Mouse (Mus musculus) lung, embryonic 16.5 days (tissue): ENCODE measurements around the gene Arid5a. TPM values are rescaled to one million over a fixed set of nuclear protein-coding genes. Genes with fewer than 3 reads are reported as not detected.

ENCODE experiments used
- ATAC-seq: fragments of 200-750 bp; cut with Nextera tagmentation; 2 replicates; pipeline ENCODE4 v1.8.0; 2017; ENCODE audit warnings: low read depth, mild to moderate bottlenecking, moderate library complexity
- H3K27ac ChIP-seq: fragments of 300-500 bp; sonication (generic); 2 replicates; pipeline ENCODE4 v1.5.1; 2014; ENCODE audit warnings: mild to moderate bottlenecking, control low read depth, low read length
- H3K27me3 ChIP-seq: fragments of 300-500 bp; sonication (generic); 2 replicates; pipeline ENCODE4 v1.6.1; 2014; ENCODE audit warnings: low read depth, low read length, mixed read lengths; ENCODE audit not compliant: control insufficient read depth, insufficient read depth
- H3K36me3 ChIP-seq: fragments of 300-500 bp; sonication (generic); 2 replicates; pipeline ENCODE4 v1.6.1; 2014; ENCODE audit warnings: low read length; ENCODE audit not compliant: control insufficient read depth, insufficient read depth
- H3K4me1 ChIP-seq: fragments of 300-500 bp; sonication (generic); replicated peaks from 2 replicates; pipeline ENCODE4 v1.6.1; 2014; ENCODE audit warnings: low read length, mixed read lengths; ENCODE audit not compliant: control insufficient read depth, insufficient read depth
- H3K4me2 ChIP-seq: fragments of 300-500 bp; sonication (generic); 2 replicates; pipeline ENCODE4 v1.6.1; 2014; ENCODE audit warnings: low read depth, low read length, control low read depth
- H3K4me3 ChIP-seq: fragments of 300-500 bp; sonication (generic); 2 replicates; pipeline ENCODE4 v1.5.1; 2014; ENCODE audit warnings: mild to moderate bottlenecking, low read length, control low read depth
- H3K9ac ChIP-seq: fragments of 300-500 bp; sonication (generic); 2 replicates; pipeline ENCODE4 v1.6.1; 2014; ENCODE audit warnings: low read length, control low read depth
- H3K9me3 ChIP-seq: fragments of 300-500 bp; sonication (generic); 2 replicates; pipeline ENCODE4 v1.6.1; 2016; ENCODE audit warnings: low read length; ENCODE audit not compliant: control insufficient read depth
- WGBS: fragments of 180-500 bp; shearing (Covaris S2); extraction: QIAGEN DNeasy Blood & Tissue Kit; methylation state at CpG from one replicate; pipeline ENCODE4 v1.1.7; 2014; 5-methylcytosine and 5-hydroxymethylcytosine counted together
- polyA plus RNA-seq: library from polyadenylated mRNA; unstranded; fragments of >200 nt; fragmentation: Nextera tagmentation; extraction: Ambion mirVana; gene quantifications from 2 replicates; pipeline ENCODE4 v1.2.1, GENCODE M21; 2015

Arid5a gene
- polyA plus RNA-seq, 1 experiment from 2014 or later: 10.9 TPM

DNA sequence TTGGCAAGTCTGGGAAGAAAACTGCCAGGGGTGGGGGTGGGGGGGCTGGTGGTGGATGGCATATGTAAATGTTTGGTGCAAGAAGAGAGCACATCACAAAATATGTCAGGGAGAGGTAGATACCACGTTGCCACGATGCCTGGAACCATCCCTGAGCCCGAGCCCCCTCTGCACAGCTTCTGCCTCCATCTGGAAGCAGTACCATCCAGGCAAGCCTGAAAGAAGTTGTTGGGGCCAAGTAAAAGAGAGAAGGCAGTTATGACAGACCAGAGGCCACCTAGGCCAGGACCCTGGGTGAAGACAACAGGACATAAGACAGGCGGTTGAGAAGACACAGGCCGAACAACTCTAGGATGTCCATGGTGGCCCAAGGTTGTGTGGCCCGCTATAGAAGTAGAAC, 7.0 kb upstream of the Arid5a start:
- no peaks in the 10 kb centered on the region for H3K36me3 ChIP-seq
- H3K4me1 ChIP-seq: peaks cover 5% of the 10 kb centered on the region
- H3K27ac ChIP-seq: no peak overlapping the region
- H3K27me3 ChIP-seq: peaks cover 8% of the 10 kb centered on the region; the same call in 1 of the 2 replicates
- no peaks in the 10 kb centered on the region for H3K9me3 ChIP-seq
- H3K4me2 ChIP-seq: no peak overlapping the region
- 83% methylated on average over 6 of the region's 6 CpGs for WGBS
- ATAC-seq: no peak
- no peak overlapping the region for H3K9ac ChIP-seq
- H3K4me3 ChIP-seq: no peak overlapping the region

DNA sequence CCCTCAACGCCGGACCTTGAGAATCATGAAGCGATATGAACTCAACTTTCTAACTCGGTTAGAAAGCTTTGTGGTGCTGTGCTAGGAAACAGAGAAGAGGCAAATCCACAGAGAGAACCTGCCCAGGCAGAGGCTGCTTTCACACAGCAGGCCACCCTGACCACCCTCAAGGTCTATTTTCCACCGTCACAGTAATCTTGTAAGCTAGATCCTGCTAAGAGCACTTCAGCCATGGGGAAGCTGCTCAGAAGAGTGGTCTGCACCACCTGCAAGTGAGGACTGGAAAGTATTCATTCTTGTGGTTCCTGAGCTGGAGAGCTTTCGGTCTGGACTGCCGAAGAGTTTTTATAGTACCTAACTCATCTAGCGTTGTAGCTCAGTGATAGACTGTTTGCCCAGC, 5.3 kb upstream of the Arid5a start:
- no peaks in the 10 kb centered on the region for H3K9me3 ChIP-seq
- no peak overlapping the region for H3K9ac ChIP-seq
- peaks cover 6% of the 10 kb centered on the region for H3K4me1 ChIP-seq
- H3K4me3 ChIP-seq: no peak overlapping the region
- H3K27ac ChIP-seq: no peak overlapping the region
- no peak overlapping the region for H3K4me2 ChIP-seq
- H3K36me3 ChIP-seq: no peaks in the 10 kb centered on the region
- WGBS: 59% methylated on average over 8 of the region's 8 CpGs
- ATAC-seq: no peak
- H3K27me3 ChIP-seq: peaks cover 8% of the 10 kb centered on the region; the same call in 1 of the 2 replicates

DNA sequence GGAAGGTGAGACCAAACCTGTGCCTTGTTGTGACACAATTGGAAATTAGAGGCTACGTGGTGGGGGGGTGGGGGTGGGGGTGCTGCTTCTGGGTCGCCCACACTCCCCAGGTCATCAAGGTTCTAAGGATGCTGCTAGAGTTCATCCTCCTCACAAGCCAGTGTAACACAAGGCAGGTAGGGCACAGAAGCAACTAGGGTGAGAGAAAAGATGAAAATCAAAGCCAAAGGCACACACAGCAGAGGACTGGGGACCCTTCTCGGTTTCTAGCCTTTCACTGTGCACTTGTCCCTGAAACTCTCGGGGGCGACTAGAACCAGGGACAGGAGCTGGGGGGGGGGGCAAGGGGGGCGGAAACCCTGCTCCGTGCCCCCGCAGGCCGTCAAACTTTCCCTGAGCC, 4.6 kb upstream of the Arid5a start:
- no peaks in the 10 kb centered on the region for H3K9me3 ChIP-seq
- H3K4me3 ChIP-seq: peak overlapping the region; percentile 38
- 8% methylated on average over 8 of the region's 9 CpGs for WGBS
- no peaks in the 10 kb centered on the region for H3K36me3 ChIP-seq
- H3K4me1 ChIP-seq: peaks cover 7% of the 10 kb centered on the region
- H3K27ac ChIP-seq: peak overlapping the region; percentile 31; the same call in 1 of the 2 replicates
- ATAC-seq: no peak
- peak overlapping the region; percentile 66 for H3K4me2 ChIP-seq
- peaks cover 8% of the 10 kb centered on the region; the same call in 1 of the 2 replicates for H3K27me3 ChIP-seq
- peak overlapping the region; percentile 45 for H3K9ac ChIP-seq

DNA sequence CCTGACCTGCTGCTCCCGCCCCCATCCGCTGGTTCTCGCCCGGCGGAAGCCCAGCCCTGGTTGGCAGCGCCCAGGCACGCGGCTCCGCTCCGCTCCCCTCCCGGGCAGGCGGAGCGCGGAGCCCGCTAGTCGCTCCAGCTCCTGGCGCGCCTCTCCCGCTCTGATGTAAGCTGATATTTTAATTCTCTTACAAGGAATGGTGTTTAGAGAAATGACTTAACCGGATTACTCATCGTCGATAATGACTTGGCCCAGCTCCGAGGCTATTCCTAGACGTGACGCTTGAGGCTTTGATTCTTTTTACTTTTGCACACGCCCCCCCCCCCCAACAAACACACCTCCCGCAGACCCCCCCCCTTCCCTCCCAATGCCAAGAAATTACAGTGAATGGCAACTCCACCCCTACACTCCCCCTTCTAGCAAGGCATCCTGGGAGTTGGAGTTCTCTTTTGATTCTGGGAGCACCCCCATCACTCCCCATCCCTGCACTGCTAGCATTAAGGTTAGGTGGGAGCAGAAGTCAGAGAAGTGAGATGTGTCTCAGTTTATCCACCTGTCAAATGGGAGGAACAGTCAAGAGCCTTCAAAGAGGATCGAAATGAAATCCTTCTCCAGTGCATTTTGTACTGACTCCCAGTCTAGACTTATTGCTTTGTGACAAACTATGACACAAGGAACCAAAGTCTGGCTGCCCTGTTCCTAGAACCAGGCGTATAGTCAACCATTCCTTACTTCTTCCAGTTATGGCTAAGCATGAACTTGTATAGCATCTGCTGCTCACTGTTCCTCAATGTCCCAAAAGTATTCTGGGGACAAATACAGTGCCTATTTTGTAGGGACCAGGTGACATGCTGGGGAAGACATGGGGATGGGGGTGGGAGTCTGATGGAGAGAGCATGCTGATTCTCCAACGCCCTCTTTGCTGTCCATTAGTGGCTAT, 3.9 kb upstream of the Arid5a start:
- Histone ChIP-seq H3K9me3 (no peaks in the 10 kb centered on the region), H3K27ac (peak overlapping the region; percentile 31; the same call in 1 of the 2 replicates), H3K4me3 (peak overlapping the region; percentile 38), H3K4me2 (peak overlapping the region; percentile 66), H3K36me3 (no peaks in the 10 kb centered on the region), H3K27me3 (peaks cover 10% of the 10 kb centered on the region; the same call in 1 of the 2 replicates), H3K4me1 (peaks cover 12% of the 10 kb centered on the region), H3K9ac (peak overlapping the region; percentile 45)
- 8% methylated on average over 30 of the region's 30 CpGs for WGBS
- peak; percentile 66 for ATAC-seq

DNA sequence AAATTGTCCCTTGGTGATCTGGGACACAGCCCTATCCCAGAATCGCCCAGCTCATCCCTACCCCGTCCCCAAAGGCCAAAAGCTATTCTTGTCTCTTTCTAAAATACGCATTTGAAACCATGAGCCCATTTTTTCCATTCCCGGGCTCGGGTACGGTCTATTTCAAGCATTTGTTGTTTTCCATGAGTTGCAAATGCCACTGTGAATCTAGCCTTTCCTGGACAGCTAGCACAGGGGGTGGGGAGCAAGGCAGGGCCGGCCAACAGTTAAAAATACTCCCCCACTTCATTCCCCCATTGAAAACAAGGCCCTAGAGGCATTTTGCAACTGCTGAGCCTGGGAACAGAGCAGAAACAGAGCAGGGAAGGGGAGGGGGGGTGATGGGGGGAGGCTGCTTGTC, 2.8 kb upstream of the Arid5a start:
- Histone ChIP-seq H3K27me3 (peaks cover 5% of the 10 kb centered on the region; the same call in 1 of the 2 replicates), H3K36me3 (no peaks in the 10 kb centered on the region), H3K9me3 (no peaks in the 10 kb centered on the region), H3K4me1 (peaks cover 21% of the 10 kb centered on the region), H3K9ac (no peak overlapping the region), H3K4me3 (no peak overlapping the region), H3K4me2 (no peak overlapping the region), H3K27ac (no peak overlapping the region)
- 65% methylated on average over 7 of the region's 7 CpGs for WGBS
- no peak for ATAC-seq

DNA sequence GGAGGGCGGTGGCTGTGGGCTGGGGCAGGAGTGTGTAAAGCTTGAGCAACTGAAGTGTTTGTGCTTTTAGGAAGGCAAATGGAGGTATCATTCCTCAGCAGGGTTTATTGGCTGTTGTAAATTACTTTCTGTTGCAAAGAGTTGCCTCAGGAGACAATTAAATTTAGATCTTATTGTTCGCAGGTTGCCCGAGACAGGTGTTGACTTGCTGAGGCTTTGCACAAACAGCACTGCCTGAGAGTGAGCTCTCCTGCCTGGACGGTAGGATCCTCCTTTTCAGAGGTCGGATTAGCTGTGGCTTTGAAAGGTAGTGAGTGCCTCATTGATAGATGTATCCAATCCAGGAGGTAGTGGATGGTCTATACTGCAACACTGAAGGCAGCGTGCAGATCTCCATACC, 1.4 kb upstream of the Arid5a start:
- Histone ChIP-seq H3K9me3 (no peaks in the 10 kb centered on the region), H3K36me3 (no peaks in the 10 kb centered on the region), H3K4me2 (no peak overlapping the region), H3K9ac (no peak overlapping the region), H3K4me1 (peaks cover 22% of the 10 kb centered on the region), H3K27ac (no peak overlapping the region), H3K4me3 (no peak overlapping the region), H3K27me3 (peaks cover 5% of the 10 kb centered on the region; the same call in 1 of the 2 replicates)
- WGBS: 75% methylated on average over 6 of the region's 6 CpGs
- no peak for ATAC-seq

DNA sequence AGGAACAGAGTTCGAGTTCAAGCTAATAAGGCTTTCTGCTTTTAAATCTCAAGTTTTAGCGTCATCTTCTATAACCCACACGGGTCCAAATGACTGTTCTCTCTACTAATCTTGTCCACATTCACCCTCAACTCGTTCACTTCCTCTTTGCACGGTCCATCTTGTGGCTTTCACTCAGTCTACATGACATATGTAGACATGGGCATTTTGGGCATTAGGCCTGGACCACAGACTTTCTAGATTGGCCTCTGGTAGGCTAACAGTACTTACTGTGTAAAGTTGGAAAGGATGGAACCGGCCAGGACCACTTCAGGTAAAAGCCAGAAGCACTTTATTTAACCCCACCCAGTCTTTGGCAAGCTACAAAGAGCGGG, 425 bp upstream of the Arid5a start:
- Histone ChIP-seq H3K36me3 (no peaks in the 10 kb centered on the region), H3K9ac (no peak overlapping the region), H3K4me1 (peaks cover 22% of the 10 kb centered on the region), H3K27ac (no peak overlapping the region), H3K27me3 (peaks cover 5% of the 10 kb centered on the region; the same call in 1 of the 2 replicates), H3K9me3 (no peaks in the 10 kb centered on the region), H3K4me2 (no peak overlapping the region), H3K4me3 (no peak overlapping the region)
- ATAC-seq: no peak
- WGBS: 60% methylated on average over 7 of the region's 7 CpGs

DNA sequence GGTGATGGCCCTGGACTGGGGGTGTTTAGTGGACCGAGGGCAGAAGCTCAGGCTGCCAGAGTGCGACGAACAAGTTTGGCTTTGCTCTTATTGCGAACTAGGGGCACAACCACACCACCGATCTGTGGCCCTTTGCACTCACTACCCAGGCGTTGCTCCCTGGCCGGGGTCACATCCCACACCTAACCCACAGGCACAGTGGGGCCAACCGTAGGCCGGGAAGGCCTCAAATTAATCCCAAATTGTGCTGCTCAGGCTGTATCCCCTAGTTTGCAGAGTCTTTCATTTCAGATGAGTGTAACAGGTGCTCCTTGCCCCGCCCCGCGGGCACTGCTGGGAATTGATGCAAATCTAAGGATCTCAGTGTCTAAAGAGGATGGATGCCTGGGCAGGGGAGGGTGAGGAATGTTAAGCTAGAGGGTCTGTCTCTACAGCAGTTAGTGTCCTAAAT, 943 bp downstream of the Arid5a start:
- Histone ChIP-seq H3K9ac (peak overlapping the region; percentile 76), H3K4me2 (peak overlapping the region; percentile 88), H3K27me3 (peaks cover 5% of the 10 kb centered on the region; the same call in 1 of the 2 replicates), H3K4me3 (peak overlapping the region; percentile 71), H3K36me3 (no peaks in the 10 kb centered on the region), H3K27ac (peak overlapping the region; percentile 86; the same call in 1 of the 2 replicates), H3K4me1 (peaks cover 17% of the 10 kb centered on the region), H3K9me3 (no peaks in the 10 kb centered on the region)
- WGBS: 10% methylated on average over 12 of the region's 12 CpGs
- no peak for ATAC-seq

DNA sequence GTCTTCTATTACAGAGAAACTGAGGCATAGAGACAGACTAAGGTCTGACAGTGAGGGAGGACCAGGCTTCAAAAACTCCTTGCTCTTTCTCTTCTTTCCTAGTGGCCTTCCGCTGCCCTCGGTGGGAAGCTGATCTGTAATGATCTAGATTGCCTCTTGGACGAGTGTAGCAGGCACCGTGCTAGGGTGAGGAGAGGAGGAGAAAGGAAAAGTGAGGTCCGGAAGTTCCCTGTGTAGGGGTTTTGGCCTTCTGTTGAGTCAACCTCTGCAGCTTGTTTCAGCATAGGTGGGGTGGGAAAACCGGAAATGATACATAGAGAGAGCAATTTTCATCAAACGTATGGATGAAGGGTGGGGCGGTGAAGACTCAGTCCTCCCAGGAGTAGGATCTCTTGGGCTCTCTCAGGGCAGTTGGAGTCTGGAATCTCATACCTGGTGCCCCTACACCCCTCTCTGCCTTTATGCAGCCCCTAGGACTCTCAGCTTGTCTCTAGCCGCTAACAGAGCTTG, 1.5 kb downstream of the Arid5a start:
- Histone ChIP-seq H3K4me3 (peak overlapping the region; percentile 71; the same call in 1 of the 2 replicates), H3K36me3 (no peaks in the 10 kb centered on the region), H3K27me3 (peaks cover 5% of the 10 kb centered on the region; the same call in 1 of the 2 replicates), H3K4me1 (peaks cover 17% of the 10 kb centered on the region), H3K27ac (no peak overlapping the region), H3K9me3 (no peaks in the 10 kb centered on the region), H3K9ac (no peak overlapping the region), H3K4me2 (peak overlapping the region; percentile 88)
- WGBS: 58% methylated on average over 9 of the region's 9 CpGs
- ATAC-seq: no peak
